Mouse (Mus musculus) spleen, postnatal 14 days (tissue): ENCODE measurements around the gene Recql.
"Not testable (repeated sequence)": the region's sequence is repeated elsewhere in the genome, so short reads cannot be mapped to it uniquely, and the experiment has no call there.

Experiments used
- DNase-seq, 2 experiments: peaks; one replicate each; pipeline ENCODE4 v3.0.0; 2021 to 2022; ENCODE audit warnings: low spot score in 2 of 2

Recql gene

GRCm38 (mm10) chr6:142365742-142366472, 21.0 kb downstream of the Recql start:
- DNase-seq: no peak

GRCm38 (mm10) chr6:142363019-142363576, 23.8 kb downstream of the Recql start:
- DNase-seq: no peak

GRCm38 (mm10) chr6:142362036-142362435, 24.9 kb downstream of the Recql start:
- no peak for DNase-seq

- DNase-seq: no peak
These were observed 29.8 kb downstream of the Recql start for GRCm38 (mm10) chr6:142357106-142357505.

- DNase-seq: not testable (repeated sequence)
These were observed 34.8 kb downstream of the Recql start for GRCm38 (mm10) chr6:142352099-142352498.

GRCm38 (mm10) chr6:142347431-142348385, 39.2 kb downstream of the Recql start:
- no peak for DNase-seq

GRCm38 (mm10) chr6:142346181-142347110, 40.4 kb downstream of the Recql start:
- DNase-seq: no peak

GRCm38 (mm10) chr6:142345440-142346038, 41.3 kb downstream of the Recql start, which contains the start of gene Pyroxd1:
TSS of gene Pyroxd1 (plus strand) at chr6:142345654.
- DNase-seq: peak; percentile 49 to 64

GRCm38 (mm10) chr6:142343561-142343960, 43.3 kb downstream of the Recql start:
- peak in 1 of 2 experiments; percentile 32 for DNase-seq

GRCm38 (mm10) chr6:142339576-142339975, 47.3 kb downstream of the Recql start:
- DNase-seq: no peak

GRCm38 (mm10) chr6:142338961-142339360, 47.9 kb downstream of the Recql start:
- DNase-seq: no peak

GRCm38 (mm10) chr6:142329201-142329600, 57.7 kb downstream of the Recql start:
- DNase-seq: no peak

GRCm38 (mm10) chr6:142326598-142326997, 60.3 kb downstream of the Recql start:
- DNase-seq: no peak

- DNase-seq: no peak
These were observed 64.0 kb downstream of the Recql start, which contains the start of gene Slco1a5 for GRCm38 (mm10) chr6:142322881-142323280. TSS of gene Slco1a5 (minus strand) at chr6:142322981.

GRCm38 (mm10) chr6:142317106-142317505, 69.8 kb downstream of the Recql start:
- DNase-seq: no peak

- DNase-seq: no peak
These were observed 72.6 kb downstream of the Recql start for GRCm38 (mm10) chr6:142314285-142314684.

- no peak for DNase-seq
These were observed 81.8 kb downstream of the Recql start for GRCm38 (mm10) chr6:142305076-142305475.
